Mouse (Mus musculus): ENCODE data around the gene Commd7.
"Not testable (repeated sequence)": the region's sequence is repeated elsewhere in the genome, so short reads cannot be mapped to it uniquely, and the experiment has no call there.

Commd7 gene

GRCm38 (mm10) chr2:153631976-153632870 is at the start of gene Commd7:
Gene Commd7, minus strand, starts transcription at chr2:153632781.
- in situ Hi-C loops (cut with MboI, MseI) = no loop called here

GRCm38 (mm10) chr2:153679959-153680358 is 47.4 kb upstream of the Commd7 start:
- in situ Hi-C loops (cut with MboI, MseI) = no loop called here

DNA sequence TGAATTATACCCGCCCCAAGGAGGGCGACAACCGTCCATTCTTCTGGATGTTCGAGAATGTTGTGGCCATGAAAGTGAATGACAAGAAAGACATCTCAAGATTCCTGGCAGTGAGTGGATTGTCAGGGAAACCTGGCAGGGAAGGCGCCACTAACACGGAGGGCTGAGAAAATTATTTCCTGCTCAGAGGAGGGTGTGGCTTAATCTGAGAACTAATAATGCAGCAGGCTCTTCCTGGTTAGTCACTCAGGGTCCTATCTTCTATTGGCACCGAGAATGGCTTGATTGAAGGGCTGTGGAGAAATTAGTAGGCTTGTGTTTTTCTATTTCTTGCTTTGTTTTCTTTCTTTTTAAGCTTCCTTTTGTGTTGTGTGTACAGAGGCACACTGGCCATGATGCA is 45.0 kb upstream of the Commd7 start:
- in situ Hi-C loops (cut with MboI, MseI) = no loop called here

DNA sequence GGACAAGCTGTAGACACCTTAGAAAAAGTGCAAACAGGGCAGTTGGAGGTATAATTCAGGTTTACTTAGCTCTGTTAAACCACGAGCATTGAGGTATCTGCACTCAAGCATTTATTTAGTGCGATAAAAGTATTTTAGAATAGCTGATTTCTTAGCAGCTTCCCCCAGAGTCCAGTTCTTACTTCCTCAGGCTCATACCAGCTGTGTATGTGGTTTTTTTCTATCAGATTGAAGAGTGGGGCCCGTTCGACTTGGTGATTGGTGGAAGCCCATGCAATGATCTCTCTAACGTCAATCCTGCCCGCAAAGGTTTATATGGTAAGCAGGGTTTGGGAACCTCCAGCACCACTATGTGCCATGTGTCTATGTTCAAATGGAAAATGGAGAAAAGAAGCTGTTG is 44.4 kb upstream of the Commd7 start:
- in situ Hi-C loops (cut with MboI, MseI) = no loop called here

GRCm38 (mm10) chr2:153675364-153675763 is 42.8 kb upstream of the Commd7 start:
- in situ Hi-C loops (cut with MboI, MseI) = not testable (repeated sequence)

DNA sequence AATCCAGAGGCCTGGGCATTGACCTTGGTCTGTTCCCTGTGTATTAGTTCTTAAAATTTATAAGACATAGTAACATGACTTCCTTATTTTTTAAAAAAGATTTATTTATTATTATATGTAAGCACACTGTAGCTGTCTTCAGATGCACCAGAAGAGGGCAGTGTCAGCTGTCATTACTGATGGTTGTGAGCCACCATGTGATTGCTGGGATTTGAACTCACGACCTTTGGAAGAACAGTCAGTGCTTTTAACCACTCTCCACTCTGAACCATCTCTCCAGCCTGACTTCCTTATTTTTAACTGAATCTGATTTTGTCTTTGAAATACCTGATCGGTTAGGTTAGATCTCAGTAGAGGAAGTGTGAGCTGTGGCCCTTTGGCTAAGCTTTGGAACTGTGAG is 40.0 kb upstream of the Commd7 start:
- in situ Hi-C loops (cut with MboI, MseI) = no loop called here

DNA sequence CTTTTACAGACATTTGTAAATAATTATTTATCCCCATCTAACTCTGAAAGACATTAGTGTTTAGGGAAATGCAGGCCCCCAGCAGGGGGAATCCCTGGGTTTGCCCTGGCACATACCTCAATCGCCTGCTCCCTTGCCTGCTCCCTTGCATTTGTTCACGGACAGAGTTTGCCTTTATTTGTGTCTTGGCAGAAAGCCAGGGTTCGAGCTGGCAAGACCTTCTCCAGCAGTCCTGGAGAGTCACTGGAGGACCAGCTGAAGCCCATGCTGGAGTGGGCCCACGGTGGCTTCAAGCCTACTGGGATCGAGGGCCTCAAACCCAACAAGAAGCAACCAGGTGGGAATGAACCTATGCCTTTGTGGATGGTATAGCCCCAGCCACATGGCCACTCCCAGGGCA is 37.5 kb upstream of the Commd7 start:
- in situ Hi-C loops (cut with MboI, MseI) = no loop called here

DNA sequence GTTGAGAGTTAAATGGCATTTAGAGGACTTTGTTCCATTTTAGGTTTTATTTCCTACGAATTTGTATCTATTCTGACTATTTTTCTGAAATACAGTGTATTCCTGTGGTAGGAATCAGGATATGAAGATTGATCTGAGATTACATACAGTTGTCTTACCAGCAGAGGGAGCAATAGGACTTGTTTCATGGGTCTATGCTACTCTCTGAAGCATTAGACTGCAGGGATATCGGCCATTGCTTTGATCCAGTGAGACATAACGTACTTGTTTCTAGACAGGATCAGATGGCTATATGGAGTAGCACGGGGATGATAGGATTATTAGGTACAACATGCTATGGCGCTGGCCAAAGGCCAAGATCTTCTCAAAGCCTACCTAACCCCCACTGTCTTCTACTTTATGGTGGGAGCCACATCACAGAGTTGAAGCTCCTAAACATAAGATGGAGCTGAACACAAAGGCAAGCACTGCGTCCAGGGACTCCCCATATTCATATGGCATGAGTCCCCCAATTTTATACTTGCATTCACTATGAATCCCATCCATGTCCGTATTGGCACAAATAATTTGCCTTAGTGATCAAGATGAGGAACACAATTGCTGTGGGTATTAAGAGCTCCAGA is 36.3 kb upstream of the Commd7 start:
- in situ Hi-C loops (cut with MboI, MseI) = no loop called here

DNA sequence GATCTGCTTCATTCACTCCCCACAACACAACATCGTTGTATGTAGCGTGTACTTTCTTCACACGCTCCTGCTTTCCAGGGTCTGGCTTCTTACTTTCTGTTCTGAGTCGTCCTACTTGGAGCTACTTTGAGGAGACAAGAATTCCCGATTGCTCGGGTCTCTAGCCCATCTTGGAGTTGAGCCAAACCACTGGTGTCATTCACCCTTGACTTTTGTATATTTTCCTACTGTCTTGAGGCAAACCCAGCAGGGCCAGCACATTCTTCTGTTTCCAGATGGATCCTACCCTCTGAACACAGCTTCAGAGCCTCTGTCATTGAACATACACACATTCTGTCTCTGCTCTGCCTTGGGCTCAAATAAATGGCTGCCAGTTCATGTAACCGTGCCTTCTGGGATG is 32.8 kb upstream of the Commd7 start:
- in situ Hi-C loops (cut with MboI, MseI) = no loop called here

- in situ Hi-C loops (cut with MboI, MseI) = no loop called here
These were observed 28.0 kb upstream of the Commd7 start for GRCm38 (mm10) chr2:153660616-153661015.

GRCm38 (mm10) chr2:153657659-153658058 is 25.1 kb upstream of the Commd7 start:
- in situ Hi-C loops (cut with MboI, MseI) = not testable (repeated sequence)

DNA sequence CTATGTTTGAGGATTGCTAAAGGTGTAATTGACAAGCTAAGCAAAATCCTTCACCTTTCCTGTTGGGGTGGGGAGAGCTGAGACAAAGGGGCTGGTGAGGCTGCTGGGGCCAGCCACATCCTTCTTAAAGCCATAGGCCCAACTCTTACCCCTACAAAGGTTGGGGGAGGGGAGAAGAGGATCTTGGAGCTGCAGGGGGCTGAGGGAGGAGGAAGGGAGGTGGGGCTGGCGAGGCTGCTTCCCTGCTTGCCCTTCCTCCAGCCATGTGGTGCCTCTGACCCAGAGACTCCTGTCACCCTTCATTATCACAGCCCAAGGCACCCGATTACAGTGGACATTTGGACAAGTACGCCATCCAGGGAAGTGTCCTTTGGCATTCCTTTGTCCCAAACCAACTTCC is 19.1 kb upstream of the Commd7 start:
- in situ Hi-C loops (cut with MboI, MseI) = no loop called here

GRCm38 (mm10) chr2:153650014-153650687 is 17.6 kb upstream of the Commd7 start:
- in situ Hi-C loops (cut with MboI, MseI) = no loop called here

- in situ Hi-C loops (cut with MboI, MseI) = no loop called here
These were observed 16.9 kb upstream of the Commd7 start, which contains the start of gene Dnmt3b for GRCm38 (mm10) chr2:153649298-153650013. Gene Dnmt3b, plus strand, starts transcription at chr2:153649450.

DNA sequence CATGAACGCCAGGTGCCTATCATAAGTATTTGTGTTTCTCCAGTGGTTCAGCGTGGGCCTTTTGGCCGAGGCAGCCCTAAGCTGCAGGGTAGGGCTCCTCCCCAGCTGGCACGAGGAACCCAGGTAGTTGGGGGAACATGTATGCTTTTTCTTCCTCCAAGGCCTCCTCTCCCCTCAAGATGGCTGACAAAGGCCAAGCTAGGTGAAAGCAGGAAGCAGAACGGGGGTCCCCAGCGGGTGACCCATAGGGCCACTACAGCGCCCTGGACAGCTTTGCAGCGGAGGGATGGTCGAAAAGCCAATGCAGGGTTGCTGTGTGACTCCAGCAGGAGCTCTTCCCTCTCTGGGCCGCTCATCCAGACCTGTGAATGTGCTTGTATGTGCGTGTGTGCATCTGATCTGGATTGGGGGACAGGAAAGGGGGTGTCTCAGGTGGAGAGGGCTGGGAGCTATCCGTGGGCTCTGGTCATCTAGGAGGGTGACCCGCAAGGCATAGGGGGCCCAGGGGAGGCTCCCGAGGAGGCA is 16.3 kb upstream of the Commd7 start:
- in situ Hi-C loops (cut with MboI, MseI) = no loop called here

DNA sequence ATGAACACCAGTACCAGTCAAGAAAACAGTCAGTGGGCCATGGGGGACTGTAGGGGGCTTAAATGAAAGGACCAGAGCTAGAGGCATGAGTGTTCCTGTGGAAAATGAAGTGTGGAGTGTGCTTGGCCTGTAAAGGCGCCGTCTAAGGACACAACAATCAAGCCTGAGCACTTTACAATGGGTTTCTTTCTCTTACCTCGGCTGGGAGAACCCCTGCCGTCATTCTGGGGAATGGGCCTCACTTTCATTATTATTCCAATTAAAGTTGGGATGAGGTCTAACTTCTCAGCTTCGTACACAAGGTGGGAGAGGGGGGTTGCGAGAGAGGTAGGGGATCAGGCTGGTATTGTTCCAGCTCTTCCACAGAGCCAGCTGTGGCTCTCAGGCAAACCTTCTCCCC is 10.4 kb upstream of the Commd7 start:
- in situ Hi-C loops (cut with MboI, MseI) = no loop called here

GRCm38 (mm10) chr2:153642496-153642895 is 9.9 kb upstream of the Commd7 start:
- in situ Hi-C loops (cut with MboI, MseI) = no loop called here

DNA sequence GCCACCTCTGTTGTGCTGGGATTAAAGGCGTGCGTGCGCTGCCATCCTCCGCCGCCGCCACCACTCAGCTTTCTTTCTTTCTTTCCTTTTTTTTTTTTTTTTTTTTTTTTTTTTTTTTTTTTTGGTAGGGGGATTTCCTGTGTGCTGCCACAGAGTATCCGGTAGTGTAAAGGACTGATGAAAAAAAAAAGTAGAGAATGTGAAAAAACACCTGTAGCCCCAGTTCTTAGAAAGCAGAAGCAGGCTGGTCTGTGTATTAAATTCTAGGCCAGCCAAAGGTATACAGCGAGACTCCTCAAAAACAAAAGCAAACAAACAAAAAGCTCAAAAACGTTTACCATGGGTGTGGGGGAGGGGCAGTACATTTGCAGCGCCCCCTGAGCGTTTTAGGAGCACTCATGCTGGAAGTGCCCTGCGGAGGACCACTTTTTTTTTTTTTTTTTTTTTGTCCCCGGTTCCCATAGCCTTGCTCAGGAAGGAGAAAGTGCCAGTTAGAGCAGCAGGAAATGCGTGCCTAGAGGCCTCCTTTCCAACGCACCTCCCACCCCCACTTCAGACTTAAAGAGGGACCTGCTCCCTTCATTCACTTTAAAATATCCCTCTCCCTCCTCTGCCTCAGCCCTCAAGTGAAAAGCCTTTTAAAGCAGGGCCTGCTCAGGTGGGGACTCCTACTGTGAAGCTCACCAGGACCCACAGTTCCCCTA is 6.5 kb upstream of the Commd7 start:
- in situ Hi-C loops (cut with MboI, MseI) = no loop called here

DNA sequence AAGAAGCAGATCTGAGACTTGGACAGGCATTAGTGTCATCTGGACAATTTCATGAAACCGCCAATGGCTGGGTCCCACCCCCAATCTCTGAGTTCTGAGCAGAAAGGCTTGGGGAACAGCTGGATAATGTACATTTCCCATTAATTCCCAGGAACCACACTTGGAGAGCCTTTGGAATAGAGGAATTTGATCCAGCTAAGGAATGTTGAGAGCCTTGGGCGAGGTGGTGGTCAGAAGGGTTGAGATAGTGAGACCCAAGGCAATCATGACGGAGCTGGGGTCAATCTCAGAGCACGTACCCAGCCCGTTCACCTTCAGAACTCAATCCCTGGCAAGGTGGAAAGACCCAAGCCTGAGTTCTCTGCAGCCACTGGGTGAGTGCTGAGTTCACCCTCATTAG is 678 bp upstream of the Commd7 start:
- in situ Hi-C loops (cut with MboI, MseI) = no loop called here

- in situ Hi-C loops (cut with MboI, MseI) = no loop called here
These were observed 268 bp upstream of the Commd7 start for GRCm38 (mm10) chr2:153632871-153633226.

DNA sequence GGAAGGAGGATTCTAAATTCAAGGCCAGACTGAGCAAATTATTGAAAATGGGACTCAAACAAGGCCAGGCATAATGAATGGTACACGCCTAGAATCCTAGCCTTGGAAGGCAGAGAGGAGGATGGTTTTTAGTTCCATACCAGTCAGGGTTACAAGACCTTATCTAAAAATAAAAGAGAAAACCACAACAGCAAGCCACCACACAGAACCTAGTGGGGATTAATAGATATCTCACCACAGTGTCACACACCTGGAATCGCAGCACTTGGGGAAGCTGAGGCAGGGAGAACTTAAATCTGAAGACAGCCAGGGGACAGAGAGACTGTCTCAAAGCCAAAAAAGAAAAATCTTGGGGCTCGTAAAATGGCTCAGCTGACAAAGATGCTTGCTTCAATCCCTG is 1.6 kb downstream of the Commd7 start:
- in situ Hi-C loops (cut with MboI, MseI) = no loop called here
